Mouse (Mus musculus): ENCODE data around the gene Hoxd8. TPM values are rescaled to one million over a fixed set of nuclear protein-coding genes. Genes with fewer than 3 reads are reported as not detected.

Hoxd8 gene
- polyA plus RNA-seq, 1 experiment = 1.4 TPM

- WGBS = 1% methylated on average over 31 of the region's 51 CpGs
- no peaks in the 10 kb centered on the region for H3K4me1 ChIP-seq (ENCODE audit: control insufficient read depth, insufficient read depth, low read length)
- H3K4me3 ChIP-seq (replicated peaks; ENCODE audit: control insufficient read depth, low read depth, low read length) = no peak within 1 kb of the TSS
Measured at GRCm38 (mm10) chr2:74667842-74668357, 36.5 kb upstream of the Hoxd8 start, which contains the start of gene Hoxd13. Gene Hoxd13, plus strand, starts transcription at chr2:74668310.

GRCm38 (mm10) chr2:74668370-74669229 lies 35.8 kb upstream of the Hoxd8 start:
- 1% methylated on average over 74 of the region's 74 CpGs for WGBS
- H3K4me1 ChIP-seq (ENCODE audit: control insufficient read depth, insufficient read depth, low read length) = no peaks in the 10 kb centered on the region
- no peak overlapping the region for H3K27ac ChIP-seq (ENCODE audit: control insufficient read depth, insufficient read depth, low read depth, low read length, poor library complexity)
- TF ChIP-seq CTCF (IDR thresholded peaks at IDR 0.05; ENCODE audit: control insufficient read depth, insufficient read depth, low read length) (no peak), POLR2A (IDR thresholded peaks at IDR 0.05; ENCODE audit: borderline replicate concordance, control insufficient read depth, low read depth, low read length) (no peak)
- no peak overlapping the region for H3K4me3 ChIP-seq (replicated peaks; ENCODE audit: control insufficient read depth, low read depth, low read length)

More at GRCm38 (mm10) chr2:74667842-74668357, 36.5 kb upstream of the Hoxd8 start, which contains the start of gene Hoxd13:
- no peak within 1 kb of the TSS for H3K27ac ChIP-seq (ENCODE audit: control insufficient read depth, insufficient read depth, low read depth, low read length, poor library complexity)
- no peak for TF ChIP-seq POLR2A (IDR thresholded peaks at IDR 0.05; ENCODE audit: borderline replicate concordance, control insufficient read depth, low read depth, low read length)
- TF ChIP-seq CTCF (IDR thresholded peaks at IDR 0.05; ENCODE audit: control insufficient read depth, insufficient read depth, low read length) = no peak

- Histone ChIP-seq H3K4me3 (replicated peaks; ENCODE audit: control insufficient read depth, low read depth, low read length) (no peak overlapping the region), H3K4me1 (ENCODE audit: control insufficient read depth, insufficient read depth, low read length) (no peaks in the 10 kb centered on the region), H3K27ac (ENCODE audit: control insufficient read depth, insufficient read depth, low read depth, low read length, poor library complexity) (no peak overlapping the region)
- TF ChIP-seq POLR2A (IDR thresholded peaks at IDR 0.05; ENCODE audit: borderline replicate concordance, control insufficient read depth, low read depth, low read length) (no peak), CTCF (IDR thresholded peaks at IDR 0.05; ENCODE audit: control insufficient read depth, insufficient read depth, low read length) (no peak)
- 9% methylated on average over 3 of the region's 3 CpGs for WGBS
Measured at GRCm38 (mm10) chr2:74669230-74669578, 35.2 kb upstream of the Hoxd8 start.

GRCm38 (mm10) chr2:74669650-74670235 lies 34.7 kb upstream of the Hoxd8 start:
- Histone ChIP-seq H3K27ac (ENCODE audit: control insufficient read depth, insufficient read depth, low read depth, low read length, poor library complexity) (no peak overlapping the region), H3K4me3 (replicated peaks; ENCODE audit: control insufficient read depth, low read depth, low read length) (no peak overlapping the region), H3K4me1 (ENCODE audit: control insufficient read depth, insufficient read depth, low read length) (no peaks in the 10 kb centered on the region)
- TF ChIP-seq POLR2A (IDR thresholded peaks at IDR 0.05; ENCODE audit: borderline replicate concordance, control insufficient read depth, low read depth, low read length) = no peak
- WGBS = 5% methylated on average over 14 of the region's 14 CpGs

- TF ChIP-seq POLR2A (IDR thresholded peaks at IDR 0.05; ENCODE audit: borderline replicate concordance, control insufficient read depth, low read depth, low read length) (no peak), CTCF (IDR thresholded peaks at IDR 0.05; ENCODE audit: control insufficient read depth, insufficient read depth, low read length) (no peak)
- Histone ChIP-seq H3K27ac (ENCODE audit: control insufficient read depth, insufficient read depth, low read depth, low read length, poor library complexity) (no peak overlapping the region), H3K4me3 (replicated peaks; ENCODE audit: control insufficient read depth, low read depth, low read length) (no peak overlapping the region), H3K4me1 (ENCODE audit: control insufficient read depth, insufficient read depth, low read length) (no peaks in the 10 kb centered on the region)
- 17% methylated on average over 3 of the region's 3 CpGs for WGBS
Measured at GRCm38 (mm10) chr2:74670632-74671188, 33.7 kb upstream of the Hoxd8 start.

GRCm38 (mm10) chr2:74671847-74672246 lies 32.6 kb upstream of the Hoxd8 start:
- 11% methylated on average over 5 of the region's 5 CpGs for WGBS
- Histone ChIP-seq H3K27ac (ENCODE audit: control insufficient read depth, insufficient read depth, low read depth, low read length, poor library complexity) (no peak overlapping the region), H3K4me3 (replicated peaks; ENCODE audit: control insufficient read depth, low read depth, low read length) (no peak overlapping the region), H3K4me1 (ENCODE audit: control insufficient read depth, insufficient read depth, low read length) (no peaks in the 10 kb centered on the region)
- TF ChIP-seq POLR2A (IDR thresholded peaks at IDR 0.05; ENCODE audit: borderline replicate concordance, control insufficient read depth, low read depth, low read length) = no peak
- TF ChIP-seq CTCF (IDR thresholded peaks at IDR 0.05; ENCODE audit: control insufficient read depth, insufficient read depth, low read length) = no peak

GRCm38 (mm10) chr2:74672481-74673362 lies 31.7 kb upstream of the Hoxd8 start:
- peak overlapping the region; percentile 30 for H3K4me3 ChIP-seq (replicated peaks; ENCODE audit: control insufficient read depth, low read depth, low read length)
- H3K4me1 ChIP-seq (ENCODE audit: control insufficient read depth, insufficient read depth, low read length) = no peaks in the 10 kb centered on the region
- WGBS = 3% methylated on average over 40 of the region's 40 CpGs
- TF ChIP-seq CTCF (IDR thresholded peaks at IDR 0.05; ENCODE audit: control insufficient read depth, insufficient read depth, low read length) (peak; percentile 74), POLR2A (IDR thresholded peaks at IDR 0.05; ENCODE audit: borderline replicate concordance, control insufficient read depth, low read depth, low read length) (no peak)
- H3K27ac ChIP-seq (ENCODE audit: control insufficient read depth, insufficient read depth, low read depth, low read length, poor library complexity) = no peak overlapping the region

All from bone marrow, adult 2 months (tissue).